Mouse (Mus musculus) myocyte (in vitro differentiated cells): Measurements from ENCODE around the gene Srd5a1. TPM values are rescaled to one million over a fixed set of nuclear protein-coding genes. Genes with fewer than 3 reads are reported as not detected.

ENCODE experiments used
- H3K27me3 ChIP-seq: one replicate; pipeline ENCODE4 v1.6.1; 2011; ENCODE audit not compliant: control insufficient read depth, insufficient read depth, insufficient read length
- H3K36me3 ChIP-seq: one replicate; pipeline ENCODE4 v1.6.1; 2011; ENCODE audit not compliant: control insufficient read depth, insufficient read depth
- H3K4me2 ChIP-seq: one replicate; pipeline ENCODE4 v1.6.1; 2011; ENCODE audit warnings: low read depth, control low read depth
- H3K4me3 ChIP-seq: one replicate; pipeline ENCODE4 v1.5.1; 2011; ENCODE audit warnings: mild to moderate bottlenecking, control low read depth, moderate library complexity
- H3K79me2 ChIP-seq: one replicate; pipeline ENCODE4 v1.6.1; 2011; ENCODE audit not compliant: control insufficient read depth, insufficient read depth
- H3ac ChIP-seq: one replicate; pipeline ENCODE4 v1.6.1; 2011; ENCODE audit not compliant: control insufficient read depth, insufficient read length
- CEBPB ChIP-seq: IDR thresholded peaks from 2 replicates; pipeline ENCODE4 v1.6.1; 2011; ENCODE audit warnings: mild to moderate bottlenecking, moderate library complexity; ENCODE audit not compliant: poor library complexity, insufficient read depth, severe bottlenecking
- E2F4 ChIP-seq: IDR thresholded peaks from one replicate; pipeline ENCODE4 v1.6.1; 2011; ENCODE audit warnings: mild to moderate bottlenecking, control low read depth, moderate library complexity; ENCODE audit not compliant: insufficient read depth
- MAX ChIP-seq: IDR thresholded peaks from one replicate; pipeline ENCODE4 v1.6.1; 2011; ENCODE audit warnings: low read depth, mild to moderate bottlenecking, control low read depth
- MYOD1 ChIP-seq, 3 experiments: IDR thresholded peaks; one replicate each; pipeline ENCODE4 v1.6.1; 2011; ENCODE audit warnings: control low read depth in 2 of 3, low read depth in 2 of 3, mild to moderate bottlenecking in 2 of 3, moderate library complexity in 1 of 3; ENCODE audit not compliant: insufficient read length in 2 of 3, control insufficient read depth in 1 of 3
- MYOG ChIP-seq, 3 experiments: IDR thresholded peaks; one replicate each; pipeline ENCODE4 v1.6.1; 2011; ENCODE audit warnings: control low read depth in 2 of 3, low read depth in 2 of 3, mild to moderate bottlenecking in 2 of 3; ENCODE audit not compliant: insufficient read length in 2 of 3, control insufficient read depth in 1 of 3, insufficient read depth in 1 of 3
- POLR2A ChIP-seq: IDR thresholded peaks from one replicate; pipeline ENCODE4 v1.6.1; 2011; ENCODE audit warnings: low read depth, mild to moderate bottlenecking, control low read depth, moderate library complexity; ENCODE audit not compliant: insufficient read length
- POLR2AphosphoS2 ChIP-seq: IDR thresholded peaks from one replicate; pipeline ENCODE4 v1.6.1; 2011; ENCODE audit warnings: low read depth, control low read depth; ENCODE audit not compliant: insufficient read length
- REST ChIP-seq: IDR thresholded peaks from one replicate; pipeline ENCODE4 v1.6.1; 2011; ENCODE audit warnings: mild to moderate bottlenecking, control low read depth, moderate library complexity; ENCODE audit not compliant: insufficient read depth, insufficient read length
- SRF ChIP-seq: IDR thresholded peaks from one replicate; pipeline ENCODE4 v1.6.1; 2011; ENCODE audit warnings: low read depth; ENCODE audit not compliant: control insufficient read depth, insufficient read length
- TCF12 ChIP-seq: IDR thresholded peaks from one replicate; pipeline ENCODE4 v1.6.1; 2011; ENCODE audit warnings: mild to moderate bottlenecking, control low read depth; ENCODE audit not compliant: poor library complexity, insufficient read depth, severe bottlenecking
- TCF3 ChIP-seq: IDR thresholded peaks from one replicate; pipeline ENCODE4 v1.6.1; 2011; ENCODE audit warnings: low read depth, control low read depth; ENCODE audit not compliant: insufficient read length
- USF1 ChIP-seq: IDR thresholded peaks from one replicate; pipeline ENCODE4 v1.6.1; 2011; ENCODE audit warnings: low read depth, mild to moderate bottlenecking, control low read depth, moderate library complexity
- polyA plus RNA-seq: library from polyadenylated mRNA; unstranded; fragments of >200 nt; fragmentation: generic; extraction: Trizol; gene quantifications from one replicate; pipeline ENCODE4 v1.2.1, GENCODE M21; 2012; ENCODE audit warnings: missing spikeins

The Srd5a1 gene
- 2.7 TPM for polyA plus RNA-seq

DNA sequence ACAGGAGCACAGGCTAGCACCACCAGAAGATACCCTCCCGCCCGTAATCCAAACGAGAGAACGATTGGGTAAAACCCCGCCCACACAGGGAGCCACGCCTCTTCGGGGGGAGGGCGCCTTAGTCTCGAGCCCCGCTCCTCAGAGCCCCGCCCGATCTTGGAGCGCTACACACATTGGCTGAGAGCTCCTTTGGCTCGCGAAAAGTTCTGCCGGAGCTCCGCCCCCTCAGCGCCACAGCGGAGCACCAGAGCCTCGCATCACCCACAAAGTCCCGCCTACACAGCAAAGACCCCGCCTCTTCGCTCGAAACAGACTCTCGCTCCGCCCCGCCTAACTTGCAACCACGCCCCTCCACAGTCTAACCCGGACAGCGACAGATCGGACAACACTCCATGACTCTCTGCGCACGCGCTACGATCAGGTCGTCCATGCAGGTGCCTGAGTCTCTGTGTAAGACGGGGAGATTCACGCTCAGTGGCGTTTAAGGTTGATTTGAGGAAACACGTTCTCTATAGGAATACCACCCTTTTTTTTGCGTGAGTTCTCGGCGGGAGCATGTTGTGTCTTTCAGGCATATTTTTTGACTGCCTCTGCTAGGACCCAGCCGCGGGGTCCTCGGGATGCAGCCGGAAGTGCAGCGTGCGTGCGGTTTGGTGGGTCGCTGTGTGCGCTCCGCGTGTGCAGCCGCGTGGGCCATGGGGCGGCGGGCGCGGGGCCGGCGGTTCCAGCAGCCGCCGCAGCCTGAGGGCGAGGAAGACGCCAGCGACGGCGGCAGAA is at the start of gene Srd5a1:
TSS of gene Srd5a1 (minus strand) at position 45 of the 777 bp plus-strand sequence.
- Histone ChIP-seq H3ac (peak within 1 kb of the TSS; percentile 56), H3K4me2 (peak within 1 kb of the TSS; percentile 91), H3K36me3 (peaks cover 20% of the 10 kb centered on the region), H3K27me3 (no peaks in the 10 kb centered on the region), H3K4me3 (peak within 1 kb of the TSS; percentile 74), H3K79me2 (peaks cover 29% of the 10 kb centered on the region)
- peak; percentile 100 for TF ChIP-seq MAX
- no peak for TF ChIP-seq CEBPB
- peak; percentile 13 for TF ChIP-seq REST
- peak in 1 of 3 experiments; percentile 34 for TF ChIP-seq MYOD1 (IDR thresholded peaks at IDR 0.05; ENCODE audit: control insufficient read depth in 1 of 3, insufficient read length in 2 of 3, low read depth in 2 of 3)
- peak in 2 of 3 experiments; percentile 8 to 47 for TF ChIP-seq MYOG (IDR thresholded peaks at IDR 0.05; ENCODE audit: control insufficient read depth in 1 of 3, insufficient read depth in 1 of 3, insufficient read length in 2 of 3, low read depth in 2 of 3)
- peak; percentile 94 for TF ChIP-seq POLR2A
- no peak for TF ChIP-seq USF1
- TF ChIP-seq POLR2AphosphoS2: peak; percentile 87

DNA sequence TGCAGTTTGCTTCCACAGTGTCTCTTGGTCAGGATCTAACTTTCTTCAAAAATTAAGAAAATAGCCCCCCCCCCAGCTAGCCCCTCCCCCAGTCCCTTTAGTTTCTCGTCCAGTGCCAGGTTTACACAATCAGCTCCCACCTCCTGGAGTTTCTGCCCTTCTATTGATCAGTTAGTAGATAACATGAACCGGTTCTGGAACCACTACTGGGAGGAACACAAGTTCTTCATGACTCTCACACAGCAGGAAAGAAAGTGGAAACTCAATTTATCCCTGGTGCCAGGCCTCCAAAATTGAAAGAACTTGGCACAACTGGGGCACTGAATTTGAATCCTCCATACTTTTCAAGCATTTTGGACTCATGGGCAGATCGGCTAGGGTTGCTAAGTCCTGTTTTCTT is 43.3 kb upstream of the Srd5a1 start:
- TF ChIP-seq USF1 (no peak), MYOD1 (IDR thresholded peaks at IDR 0.05; ENCODE audit: control insufficient read depth in 1 of 3, insufficient read length in 2 of 3, low read depth in 2 of 3) (no peak), TCF3 (no peak), MAX (no peak), POLR2AphosphoS2 (no peak), CEBPB (no peak), E2F4 (no peak), POLR2A (no peak), MYOG (IDR thresholded peaks at IDR 0.05; ENCODE audit: control insufficient read depth in 1 of 3, insufficient read depth in 1 of 3, insufficient read length in 2 of 3, low read depth in 2 of 3) (no peak), TCF12 (no peak), REST (no peak)
- H3K79me2 ChIP-seq: no peaks in the 10 kb centered on the region
- peaks cover 4% of the 10 kb centered on the region for H3K27me3 ChIP-seq
- H3ac ChIP-seq: no peak overlapping the region
- H3K4me3 ChIP-seq: no peak overlapping the region
- no peak overlapping the region for H3K4me2 ChIP-seq
- H3K36me3 ChIP-seq: no peaks in the 10 kb centered on the region

DNA sequence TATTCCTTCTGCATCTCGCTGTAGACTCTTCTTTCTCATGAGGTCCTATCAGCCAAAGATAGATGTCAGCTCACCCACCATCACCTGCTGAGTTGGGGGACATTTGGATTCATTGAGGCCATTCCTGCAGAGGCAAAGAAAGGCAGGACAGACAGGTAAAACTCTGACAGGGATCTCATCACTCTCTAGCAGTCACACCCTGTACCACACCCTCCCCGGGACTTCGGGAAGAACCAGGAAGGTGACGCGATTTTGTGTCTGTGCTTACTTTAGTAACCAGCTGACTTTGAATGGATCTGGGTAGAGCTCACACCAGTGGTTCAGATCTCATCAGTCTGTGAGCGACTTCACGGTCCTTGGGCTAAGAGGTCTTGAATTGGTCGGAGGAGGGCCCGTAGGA is 35.2 kb upstream of the Srd5a1 start:
- no peaks in the 10 kb centered on the region for H3K27me3 ChIP-seq
- H3K4me2 ChIP-seq: no peak overlapping the region
- no peak overlapping the region for H3ac ChIP-seq
- no peak overlapping the region for H3K4me3 ChIP-seq
- TF ChIP-seq MYOG (IDR thresholded peaks at IDR 0.05; ENCODE audit: control insufficient read depth in 1 of 3, insufficient read depth in 1 of 3, insufficient read length in 2 of 3, low read depth in 2 of 3) (no peak), CEBPB (no peak), E2F4 (no peak), SRF (no peak), USF1 (no peak), POLR2A (no peak), MYOD1 (IDR thresholded peaks at IDR 0.05; ENCODE audit: control insufficient read depth in 1 of 3, insufficient read length in 2 of 3, low read depth in 2 of 3) (no peak), TCF3 (no peak), POLR2AphosphoS2 (no peak), TCF12 (no peak), MAX (no peak), REST (no peak)
- no peaks in the 10 kb centered on the region for H3K79me2 ChIP-seq
- H3K36me3 ChIP-seq: no peaks in the 10 kb centered on the region

DNA sequence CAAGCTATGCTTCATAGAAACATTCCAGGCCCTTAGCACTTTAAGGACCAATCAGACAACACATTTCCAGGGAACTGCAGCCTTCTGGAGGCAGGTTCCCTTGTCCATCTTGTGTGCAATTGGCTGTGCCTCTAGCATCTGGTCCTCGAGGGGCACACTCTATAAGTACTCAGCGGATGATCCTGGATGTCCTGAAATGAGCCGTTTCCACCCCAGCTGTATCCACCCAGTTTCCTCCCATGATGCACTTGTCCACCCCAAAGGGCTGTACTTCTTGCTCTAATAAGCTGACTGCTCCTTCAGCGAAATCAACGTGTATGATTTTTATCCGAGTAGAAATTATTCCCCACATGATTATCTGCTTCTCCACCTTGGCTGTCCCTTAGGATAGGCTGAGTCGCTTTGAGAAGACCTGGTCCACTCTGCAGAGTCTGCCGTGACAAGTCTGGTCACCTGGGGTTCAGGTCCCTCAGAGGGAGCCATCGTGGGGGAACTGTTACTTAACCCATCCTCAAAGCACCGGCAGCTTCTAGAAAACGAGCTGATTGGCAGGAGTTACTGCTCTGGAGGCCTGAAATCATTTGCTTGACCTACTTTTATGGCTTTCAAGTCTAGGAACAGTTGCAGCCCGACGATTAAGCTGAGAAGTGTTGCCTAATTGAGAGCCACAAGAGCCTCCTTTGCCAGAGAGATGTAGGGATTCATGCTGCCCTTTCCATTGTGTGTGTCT is 34.6 kb upstream of the Srd5a1 start:
- H3K27me3 ChIP-seq: no peaks in the 10 kb centered on the region
- TF ChIP-seq CEBPB (no peak), TCF12 (no peak), POLR2AphosphoS2 (no peak), REST (no peak), E2F4 (no peak), MAX (no peak), MYOD1 (IDR thresholded peaks at IDR 0.05; ENCODE audit: control insufficient read depth in 1 of 3, insufficient read length in 2 of 3, low read depth in 2 of 3) (no peak), SRF (no peak), MYOG (IDR thresholded peaks at IDR 0.05; ENCODE audit: control insufficient read depth in 1 of 3, insufficient read depth in 1 of 3, insufficient read length in 2 of 3, low read depth in 2 of 3) (no peak), TCF3 (no peak), USF1 (no peak), POLR2A (no peak)
- H3K36me3 ChIP-seq: no peaks in the 10 kb centered on the region
- H3K79me2 ChIP-seq: no peaks in the 10 kb centered on the region
- H3K4me3 ChIP-seq: no peak overlapping the region
- no peak overlapping the region for H3K4me2 ChIP-seq
- H3ac ChIP-seq: no peak overlapping the region
